Mouse (Mus musculus) hindbrain, embryonic 13.5 days (tissue): ENCODE data around the gene Cpne4. TPM values are rescaled to one million over a fixed set of nuclear protein-coding genes. Genes with fewer than 3 reads are reported as not detected.

ENCODE experiments used
- ATAC-seq: fragments of 200-750 bp; cut with Nextera tagmentation; 2 replicates; pipeline ENCODE4 v1.8.0; 2017; ENCODE audit warnings: moderate TSS enrichment; ENCODE audit not compliant: low FRiP score
- H3K27ac ChIP-seq: fragments of 300-500 bp; sonication (generic); 2 replicates; pipeline ENCODE4 v1.5.1; 2015; ENCODE audit warnings: inconsistent platforms, mild to moderate bottlenecking, moderate library complexity
- H3K27me3 ChIP-seq: fragments of 300-500 bp; sonication (generic); 2 replicates; pipeline ENCODE4 v1.6.1; 2015; ENCODE audit warnings: mild to moderate bottlenecking, inconsistent platforms
- H3K36me3 ChIP-seq: fragments of 300-500 bp; sonication (generic); 2 replicates; pipeline ENCODE4 v1.6.1; 2015; ENCODE audit warnings: mild to moderate bottlenecking, inconsistent platforms
- H3K4me1 ChIP-seq: fragments of 300-500 bp; sonication (generic); replicated peaks from 2 replicates; pipeline ENCODE4 v1.6.1; 2015; ENCODE audit warnings: inconsistent platforms
- H3K4me2 ChIP-seq: fragments of 300-500 bp; sonication (generic); 2 replicates; pipeline ENCODE4 v1.6.1; 2015; ENCODE audit warnings: inconsistent platforms, mild to moderate bottlenecking, moderate library complexity
- H3K4me3 ChIP-seq: fragments of 300-500 bp; sonication (generic); 2 replicates; pipeline ENCODE4 v1.5.1; 2015; ENCODE audit warnings: mild to moderate bottlenecking, inconsistent platforms
- H3K9ac ChIP-seq: fragments of 300-500 bp; sonication (generic); 2 replicates; pipeline ENCODE4 v1.6.1; 2015; ENCODE audit warnings: mild to moderate bottlenecking, inconsistent platforms
- H3K9me3 ChIP-seq: fragments of 300-500 bp; sonication (generic); 2 replicates; pipeline ENCODE4 v1.6.1; 2016; ENCODE audit warnings: inconsistent platforms
- WGBS: fragments of 180-500 bp; shearing (Covaris S2); methylation state at CpG from one replicate; pipeline ENCODE4 v1.1.7; 2015; 5-methylcytosine and 5-hydroxymethylcytosine counted together
- microRNA-seq: library from miRNA; unstranded; fragments of <30 nt; microRNA quantifications from one replicate; pipeline ENCODE4, GENCODE M21; 2016
- polyA plus RNA-seq: library from polyadenylated mRNA; unstranded; fragments of >200 nt; fragmentation: Nextera tagmentation; extraction: Ambion mirVana; gene quantifications from 2 replicates; pipeline ENCODE4 v1.2.1, GENCODE M21; 2015

Gene Cpne4
- polyA plus RNA-seq, 1 experiment from 2014 or later = 7.0 TPM

DNA sequence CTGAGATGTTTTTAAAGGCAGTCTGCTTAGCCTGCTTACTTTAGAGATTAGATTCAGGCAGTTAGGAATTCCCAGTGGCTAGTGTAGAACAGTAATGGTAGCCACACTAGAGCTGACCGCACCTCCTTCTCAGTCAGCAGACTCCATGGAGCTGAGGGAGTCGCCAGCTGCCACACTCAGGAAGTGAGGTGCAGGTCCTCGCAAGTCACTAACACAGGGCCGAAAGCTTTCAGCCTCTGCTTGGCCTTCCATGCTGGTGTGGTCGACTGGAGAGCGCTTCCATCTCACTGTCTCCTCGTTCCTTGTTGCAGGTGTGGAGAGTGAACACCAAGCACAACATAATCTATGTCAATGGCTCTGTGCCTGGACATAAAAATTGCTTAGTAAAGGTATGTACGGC is 527.8 kb downstream of the Cpne4 start:
- Histone ChIP-seq H3K36me3 (peaks cover 67% of the 10 kb centered on the region), H3K27me3 (no peaks in the 10 kb centered on the region), H3K9ac (no peak overlapping the region), H3K4me3 (no peak overlapping the region), H3K9me3 (no peaks in the 10 kb centered on the region), H3K4me1 (no peaks in the 10 kb centered on the region), H3K27ac (no peak overlapping the region), H3K4me2 (no peak overlapping the region)
- WGBS = 95% methylated on average over 8 of the region's 8 CpGs
- no peak for ATAC-seq

DNA sequence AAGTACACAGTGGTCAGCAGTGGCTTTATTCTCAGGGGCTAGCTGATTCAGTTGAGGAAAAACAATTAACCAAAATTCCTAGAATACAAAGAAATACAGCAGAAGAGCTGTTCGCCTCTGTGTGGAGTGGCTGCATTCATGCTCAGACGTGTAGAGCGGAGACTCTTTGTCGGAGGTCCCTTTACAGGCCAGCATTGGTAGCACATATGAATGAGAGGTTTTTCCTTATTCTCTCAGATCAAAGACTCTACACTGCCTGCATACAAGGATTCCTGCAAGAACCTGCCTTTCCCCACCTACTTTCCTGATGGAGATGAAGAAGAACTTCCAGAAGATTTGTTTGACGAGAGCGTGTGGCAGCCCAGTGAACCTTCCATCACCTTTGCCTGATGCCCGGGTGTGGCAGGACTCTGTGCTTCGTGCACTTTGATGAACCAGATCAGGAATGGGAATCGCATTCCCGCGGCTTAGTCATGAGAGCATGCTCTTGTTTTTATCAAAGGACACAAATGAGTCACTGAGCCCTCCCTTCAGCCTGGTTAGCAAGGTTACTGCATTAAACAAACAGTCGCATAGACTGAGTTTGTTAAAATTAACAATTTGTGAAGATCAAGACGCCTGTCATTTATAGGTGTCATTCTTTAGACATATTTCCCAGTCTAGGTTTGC is 529.8 kb downstream of the Cpne4 start:
- Histone ChIP-seq H3K27me3 (no peaks in the 10 kb centered on the region), H3K36me3 (peaks cover 60% of the 10 kb centered on the region), H3K27ac (no peak overlapping the region), H3K4me2 (no peak overlapping the region), H3K4me1 (no peaks in the 10 kb centered on the region), H3K9me3 (no peaks in the 10 kb centered on the region), H3K9ac (no peak overlapping the region), H3K4me3 (no peak overlapping the region)
- ATAC-seq = no peak
- WGBS = 94% methylated on average over 13 of the region's 13 CpGs

DNA sequence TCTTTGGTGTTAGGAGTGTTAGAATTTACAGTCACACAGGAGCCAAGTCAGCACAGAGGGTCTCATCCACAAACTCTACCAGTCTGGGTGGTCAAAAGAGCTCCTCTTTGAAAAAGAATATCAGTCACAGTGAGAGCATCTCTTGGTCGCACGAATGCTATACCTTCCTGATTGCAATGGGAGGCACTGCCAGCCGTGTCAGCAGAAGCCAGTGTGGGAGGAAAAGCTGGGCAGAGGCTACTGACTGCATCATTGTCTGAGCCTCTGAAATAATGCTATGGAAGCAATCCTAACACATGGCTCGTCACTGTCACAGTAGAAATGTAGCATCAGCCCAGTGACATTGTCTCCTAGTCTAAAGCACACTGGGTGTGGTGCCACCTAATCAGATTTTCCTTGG is 531.4 kb downstream of the Cpne4 start:
- Histone ChIP-seq H3K4me3 (no peak overlapping the region), H3K4me1 (no peaks in the 10 kb centered on the region), H3K27ac (no peak overlapping the region), H3K9ac (no peak overlapping the region), H3K36me3 (peaks cover 49% of the 10 kb centered on the region), H3K27me3 (no peaks in the 10 kb centered on the region), H3K4me2 (no peak overlapping the region), H3K9me3 (no peaks in the 10 kb centered on the region)
- ATAC-seq = no peak
- 92% methylated on average over 4 of the region's 4 CpGs for WGBS

DNA sequence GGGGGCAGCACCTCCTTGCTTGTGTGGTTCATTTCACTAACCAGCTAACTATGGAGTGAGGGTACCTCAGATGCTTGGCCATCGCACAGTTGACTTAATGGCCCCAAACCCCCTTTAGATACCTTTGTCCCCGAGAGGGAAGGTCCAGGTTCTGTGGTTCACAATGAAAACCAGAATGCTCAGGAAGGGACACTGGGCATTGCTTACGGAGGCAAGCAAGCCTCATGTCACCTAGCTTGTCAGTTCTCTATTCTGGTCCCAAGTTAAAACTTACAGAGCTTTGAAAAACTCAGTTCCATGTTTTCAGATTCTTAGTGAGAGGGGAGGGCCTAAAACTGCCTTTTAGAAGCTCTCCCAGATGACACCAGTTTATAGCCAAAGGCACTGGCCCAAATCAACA is 533.2 kb downstream of the Cpne4 start:
- Histone ChIP-seq H3K9ac (no peak overlapping the region), H3K36me3 (peaks cover 38% of the 10 kb centered on the region), H3K27me3 (no peaks in the 10 kb centered on the region), H3K4me1 (no peaks in the 10 kb centered on the region), H3K4me2 (no peak overlapping the region), H3K9me3 (no peaks in the 10 kb centered on the region), H3K27ac (no peak overlapping the region), H3K4me3 (no peak overlapping the region)
- 94% methylated on average over 3 of the region's 3 CpGs for WGBS
- ATAC-seq = no peak

Small RNA genes lying within 50 kb of the gene (microRNA-seq; reads per million reads assigned to microRNA genes)
- gene Gm23391 = not detected

Other genes starting within 250 kb of the Cpne4 start
- gene Acpp, start 209.5 kb upstream of the Cpne4 start, polyA plus RNA-seq = 0.16 TPM in 2 replicates